Comparison of ENCODE assay signal across 8 mouse cellular contexts in the genomic region with DNA sequence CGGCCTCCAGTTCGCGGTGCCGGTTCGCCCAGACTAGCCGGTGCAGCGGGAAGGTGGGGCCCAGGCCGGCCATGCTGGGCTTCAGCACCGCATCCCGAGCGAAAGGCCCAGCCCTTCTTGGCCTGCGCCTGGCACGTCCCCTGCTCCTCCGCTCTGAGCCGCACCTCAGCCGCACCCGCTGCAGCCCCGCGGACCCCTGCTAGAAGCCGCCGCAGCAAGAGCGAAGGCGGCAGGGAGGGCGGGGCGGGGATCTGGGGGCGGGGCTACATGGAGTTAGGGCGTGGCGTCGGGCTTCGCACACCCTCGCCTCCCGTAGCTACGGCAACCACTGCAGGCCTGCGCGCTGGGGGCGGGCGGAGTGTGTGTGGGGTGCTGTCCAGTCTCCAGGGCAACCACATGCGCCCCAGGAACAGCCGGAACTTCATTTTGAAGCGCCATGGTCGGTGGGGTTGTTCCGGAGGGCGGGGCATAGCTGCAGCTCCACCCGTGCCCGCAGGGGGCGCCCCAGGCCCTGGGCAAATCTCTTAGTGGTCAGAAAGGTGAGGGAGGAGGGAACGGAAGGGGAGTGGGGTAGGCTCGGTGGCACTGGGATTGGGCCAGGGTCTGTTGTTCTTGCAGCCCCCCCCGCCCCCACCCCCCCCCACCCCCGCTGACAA. TPM values are rescaled to one million over a fixed set of nuclear protein-coding genes. Genes with fewer than 3 reads are reported as not detected.
DNase-seq lines count a peak whose midpoint lies in the region; ATAC-seq and TF ChIP-seq lines count a peak whose summit lies in the region.

A gene (minus strand): TSS at position 240 of the 656 bp plus-strand sequence.

- peak within 1 kb of the TSS; percentile 44; the same call in 1 of the 2 replicates for H3K27ac ChIP-seq in lung, embryonic 15.5 days
- peak within 1 kb of the TSS; percentile 2; the same call in 1 of the 2 replicates for H3K27ac ChIP-seq in olfactory bulb, adult 2 months (ENCODE audit: insufficient read depth, low read depth, low read length)
- H3K27ac ChIP-seq in thymus, adult 2 months (ENCODE audit: control insufficient read depth, insufficient read depth, low read length), result peak within 1 kb of the TSS; percentile 44; the same call in 1 of the 2 replicates

- H3K4me1 ChIP-seq in lung, embryonic 15.5 days, result peaks cover 10% of the 10 kb centered on the region
- peaks cover 18% of the 10 kb centered on the region for H3K4me1 ChIP-seq in olfactory bulb, adult 2 months (ENCODE audit: control insufficient read depth, insufficient read depth, low read length)
- H3K4me1 ChIP-seq in thymus, adult 2 months (replicated peaks; ENCODE audit: control insufficient read depth, insufficient read depth, low read length), result peaks cover 21% of the 10 kb centered on the region

- TF ChIP-seq CTCF in olfactory bulb, adult 2 months (IDR thresholded peaks at IDR 0.05; ENCODE audit: insufficient read depth, low read depth, low read length), result peak; percentile 83
- peak; percentile 92 for TF ChIP-seq CTCF in thymus, adult 2 months (IDR thresholded peaks at IDR 0.05; ENCODE audit: borderline replicate concordance, control insufficient read depth, extremely low read depth, insufficient read depth, low read length, poor library complexity)

- H3K36me3 ChIP-seq in lung, embryonic 15.5 days, result peaks cover 29% of the 10 kb centered on the region
- peaks cover 21% of the 10 kb centered on the region for H3K36me3 ChIP-seq in thymus, adult 2 months (ENCODE audit: control insufficient read depth, insufficient read depth, low read length)

- no peaks in the 10 kb centered on the region for H3K9me3 ChIP-seq in lung, embryonic 15.5 days

- 1% methylated on average over 48 of the region's 50 CpGs for WGBS in lung, embryonic 15.5 days
- 0% methylated on average over 50 of the region's 50 CpGs for WGBS in olfactory bulb, adult 2 months
- WGBS in thymus, adult 2 months, result 1% methylated on average over 49 of the region's 50 CpGs

- peak; percentile 94 for DNase-seq in Muller cell, postnatal 12 days (ENCODE audit: inconsistent ontology term)
- peak; percentile 89 for DNase-seq in cerebellum, adult 9-10 months
- DNase-seq in layer of hippocampus, adult 9-10 months (ENCODE audit: low spot score), result peak; percentile 83
- DNase-seq in thymus, adult 2 months, result peak; percentile 91

- H3K4me3 ChIP-seq in lung, embryonic 15.5 days, result peak within 1 kb of the TSS; percentile 54
- H3K4me3 ChIP-seq in olfactory bulb, adult 2 months (ENCODE audit: insufficient read depth, low read depth, low read length), result peak within 1 kb of the TSS; percentile 81
- H3K4me3 ChIP-seq in thymus, adult 2 months (ENCODE audit: control insufficient read depth, insufficient read depth, low read length), result peak within 1 kb of the TSS; percentile 62

- peak within 1 kb of the TSS; percentile 46 for H3K9ac ChIP-seq in lung, embryonic 15.5 days

- peak within 1 kb of the TSS; percentile 88 for H3K4me2 ChIP-seq in lung, embryonic 15.5 days

- peak; percentile 30; the same call in 1 of the 2 replicates for TF ChIP-seq POLR2A in olfactory bulb, adult 2 months (IDR thresholded peaks at IDR 0.05; ENCODE audit: insufficient read depth, low read depth, low read length)
- peak; percentile 60; the same call in 1 of the 2 replicates for TF ChIP-seq POLR2A in thymus, adult 2 months (IDR thresholded peaks at IDR 0.05; ENCODE audit: control insufficient read depth, extremely low read depth, insufficient read depth, low read length, poor library complexity)

- peak; percentile 89 for ATAC-seq in frontal cortex, adult (ENCODE audit: low TSS enrichment)
- peak; percentile 92 to 93 for ATAC-seq in hematopoietic stem cell, adult 5-6 weeks (replicated peaks in 1 of 2; ENCODE audit: insufficient read depth in 1 of 2, low FRiP score in 2 of 2, low TSS enrichment in 1 of 2, low read depth in 1 of 2, poor library complexity in 2 of 2, severe bottlenecking in 2 of 2)
- peak; percentile 94 for ATAC-seq in lung, embryonic 15.5 days (ENCODE audit: borderline replicate concordance, extremely low read depth, low FRiP score, low TSS enrichment)

- H3K27me3 ChIP-seq in lung, embryonic 15.5 days, result no peaks in the 10 kb centered on the region
- no peaks in the 10 kb centered on the region for H3K27me3 ChIP-seq in thymus, adult 2 months (ENCODE audit: control insufficient read depth, insufficient read depth, low read length)

RNA-seq across cellular contexts. Expression of the gene that starts here (rescaled TPM):
- total RNA-seq in hematopoietic stem cell, adult 5-6 weeks (2017), result 6.0 and 6.6 TPM in 2 replicates
- polyA plus RNA-seq in lung, embryonic 15.5 days (2015; fragmentation: Nextera tagmentation; extraction: Ambion mirVana), result 3.3 and 4.2 TPM in 2 replicates
- not detected in 2 replicates for polyA plus RNA-seq in olfactory bulb, adult 2 months (2012; ENCODE audit: insufficient read depth, insufficient read length, low replicate concordance, missing spikeins)
- polyA plus RNA-seq in thymus, adult 2 months (2012; rRNA removed), result 56.0 and 61.4 TPM in 2 replicates

Comparison
In these comparisons a context has a peak if more than half of its experiments do, and no peak if none do; other contexts are left out.
1. Peak in every context shown above with its lines: DNase-seq, ATAC-seq, H3K4me3 ChIP-seq and H3K27ac ChIP-seq.
2. RNA of the gene that starts here (polyA plus RNA-seq): 56.0 to 61.4 TPM in thymus, adult 2 months; 3.3 to 4.2 TPM in lung, embryonic 15.5 days and not detected in olfactory bulb, adult 2 months; every median in the first group is over 10 times any median in the second.